Mouse (Mus musculus): ENCODE results near the gene Tmem216.

DNA sequence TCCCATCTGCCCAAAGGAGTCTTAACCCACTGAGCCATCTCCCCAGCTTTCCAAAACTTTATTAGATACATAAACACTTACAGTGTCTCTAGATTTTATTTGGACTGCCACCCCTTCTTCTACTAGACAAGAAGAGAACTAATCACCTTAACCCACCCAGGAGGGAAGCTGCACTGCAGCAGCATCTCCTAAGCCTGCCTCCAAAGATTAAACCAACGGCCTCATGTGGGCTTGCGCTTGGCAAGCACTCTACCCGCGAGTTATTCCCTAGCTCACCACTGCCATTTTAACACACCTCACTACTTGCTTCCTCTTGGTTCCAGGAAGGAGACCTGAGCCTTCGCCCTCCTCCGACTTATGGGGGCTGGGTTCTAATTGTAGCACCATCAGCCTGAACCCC, 8.2 kb upstream of the Tmem216 start:
- TF ChIP-seq CTCF (IDR thresholded peaks at IDR 0.05; ENCODE audit: low read depth) (no peak), EP300 (optimal IDR thresholded peaks at IDR 0.05) (no peak)
